Mouse (Mus musculus) thymus, adult 2 months (tissue): ENCODE data around the gene Ankrd11.

ENCODE experiments used
- CTCF ChIP-seq: fragments of 200-500 bp; IDR thresholded peaks from 2 replicates; pipeline ENCODE4 v1.5.1; 2012; ENCODE audit warnings: mild to moderate bottlenecking, control low read depth, low read length, moderate library complexity, borderline replicate concordance; ENCODE audit not compliant: control insufficient read depth, poor library complexity, insufficient read depth; ENCODE audit errors: extremely low read depth
- POLR2A ChIP-seq: fragments of 200-500 bp; IDR thresholded peaks from 2 replicates; pipeline ENCODE4 v1.6.1; 2012; ENCODE audit warnings: mild to moderate bottlenecking, low read length, control low read depth, moderate library complexity; ENCODE audit not compliant: control insufficient read depth, poor library complexity, insufficient read depth; ENCODE audit errors: extremely low read depth

GRCm38 (mm10) chr8:122991368-122991767 lies 50.7 kb downstream of the Ankrd11 start:
- TF ChIP-seq CTCF (no peak), POLR2A (no peak)
